Mouse (Mus musculus) myocyte (in vitro differentiated cells): ENCODE data around the gene Hist1h3a. TPM values are rescaled to one million over a fixed set of nuclear protein-coding genes. Genes with fewer than 3 reads are reported as not detected.

Source experiments
- H3K27me3 ChIP-seq: one replicate; pipeline ENCODE4 v1.6.1; 2011; ENCODE audit not compliant: control insufficient read depth, insufficient read depth, insufficient read length
- H3K36me3 ChIP-seq: one replicate; pipeline ENCODE4 v1.6.1; 2011; ENCODE audit not compliant: control insufficient read depth, insufficient read depth
- H3K4me2 ChIP-seq: one replicate; pipeline ENCODE4 v1.6.1; 2011; ENCODE audit warnings: low read depth, control low read depth
- H3K4me3 ChIP-seq: one replicate; pipeline ENCODE4 v1.5.1; 2011; ENCODE audit warnings: mild to moderate bottlenecking, control low read depth, moderate library complexity
- H3K79me2 ChIP-seq: one replicate; pipeline ENCODE4 v1.6.1; 2011; ENCODE audit not compliant: control insufficient read depth, insufficient read depth
- H3ac ChIP-seq: one replicate; pipeline ENCODE4 v1.6.1; 2011; ENCODE audit not compliant: control insufficient read depth, insufficient read length
- CEBPB ChIP-seq: IDR thresholded peaks from 2 replicates; pipeline ENCODE4 v1.6.1; 2011; ENCODE audit warnings: mild to moderate bottlenecking, moderate library complexity; ENCODE audit not compliant: poor library complexity, insufficient read depth, severe bottlenecking
- E2F4 ChIP-seq: IDR thresholded peaks from one replicate; pipeline ENCODE4 v1.6.1; 2011; ENCODE audit warnings: mild to moderate bottlenecking, control low read depth, moderate library complexity; ENCODE audit not compliant: insufficient read depth
- MAX ChIP-seq: IDR thresholded peaks from one replicate; pipeline ENCODE4 v1.6.1; 2011; ENCODE audit warnings: low read depth, mild to moderate bottlenecking, control low read depth
- MYOD1 ChIP-seq, 3 experiments: IDR thresholded peaks; one replicate each; pipeline ENCODE4 v1.6.1; 2011; ENCODE audit warnings: control low read depth in 2 of 3, low read depth in 2 of 3, mild to moderate bottlenecking in 2 of 3, moderate library complexity in 1 of 3; ENCODE audit not compliant: insufficient read length in 2 of 3, control insufficient read depth in 1 of 3
- MYOG ChIP-seq, 3 experiments: IDR thresholded peaks; one replicate each; pipeline ENCODE4 v1.6.1; 2011; ENCODE audit warnings: control low read depth in 2 of 3, low read depth in 2 of 3, mild to moderate bottlenecking in 2 of 3; ENCODE audit not compliant: insufficient read length in 2 of 3, control insufficient read depth in 1 of 3, insufficient read depth in 1 of 3
- POLR2A ChIP-seq: IDR thresholded peaks from one replicate; pipeline ENCODE4 v1.6.1; 2011; ENCODE audit warnings: low read depth, mild to moderate bottlenecking, control low read depth, moderate library complexity; ENCODE audit not compliant: insufficient read length
- POLR2AphosphoS2 ChIP-seq: IDR thresholded peaks from one replicate; pipeline ENCODE4 v1.6.1; 2011; ENCODE audit warnings: low read depth, control low read depth; ENCODE audit not compliant: insufficient read length
- REST ChIP-seq: IDR thresholded peaks from one replicate; pipeline ENCODE4 v1.6.1; 2011; ENCODE audit warnings: mild to moderate bottlenecking, control low read depth, moderate library complexity; ENCODE audit not compliant: insufficient read depth, insufficient read length
- SRF ChIP-seq: IDR thresholded peaks from one replicate; pipeline ENCODE4 v1.6.1; 2011; ENCODE audit warnings: low read depth; ENCODE audit not compliant: control insufficient read depth, insufficient read length
- TCF12 ChIP-seq: IDR thresholded peaks from one replicate; pipeline ENCODE4 v1.6.1; 2011; ENCODE audit warnings: mild to moderate bottlenecking, control low read depth; ENCODE audit not compliant: poor library complexity, insufficient read depth, severe bottlenecking
- TCF3 ChIP-seq: IDR thresholded peaks from one replicate; pipeline ENCODE4 v1.6.1; 2011; ENCODE audit warnings: low read depth, control low read depth; ENCODE audit not compliant: insufficient read length
- USF1 ChIP-seq: IDR thresholded peaks from one replicate; pipeline ENCODE4 v1.6.1; 2011; ENCODE audit warnings: low read depth, mild to moderate bottlenecking, control low read depth, moderate library complexity
- polyA plus RNA-seq: library from polyadenylated mRNA; unstranded; fragments of >200 nt; fragmentation: generic; extraction: Trizol; gene quantifications from one replicate; pipeline ENCODE4 v1.2.1, GENCODE M21; 2012; ENCODE audit warnings: missing spikeins

Hist1h3a gene
- polyA plus RNA-seq, 1 experiment, result 1.3 TPM

- no peaks in the 10 kb centered on the region for H3K79me2 ChIP-seq
- no peaks in the 10 kb centered on the region for H3K27me3 ChIP-seq
- H3K4me2 ChIP-seq, result peak overlapping the region; percentile 69
- TF ChIP-seq CEBPB (no peak), TCF3 (no peak), POLR2AphosphoS2 (no peak), TCF12 (no peak), MYOD1 (IDR thresholded peaks at IDR 0.05; ENCODE audit: control insufficient read depth in 1 of 3, insufficient read length in 2 of 3, low read depth in 2 of 3) (no peak), USF1 (no peak), MAX (no peak), E2F4 (no peak), SRF (no peak), MYOG (IDR thresholded peaks at IDR 0.05; ENCODE audit: control insufficient read depth in 1 of 3, insufficient read depth in 1 of 3, insufficient read length in 2 of 3, low read depth in 2 of 3) (no peak), REST (no peak), POLR2A (no peak)
- peak overlapping the region; percentile 47 for H3K4me3 ChIP-seq
- no peaks in the 10 kb centered on the region for H3K36me3 ChIP-seq
- H3ac ChIP-seq, result no peak overlapping the region
Measured at GRCm38 (mm10) chr13:23738041-23738440, 24.1 kb downstream of the Hist1h3a start.

DNA sequence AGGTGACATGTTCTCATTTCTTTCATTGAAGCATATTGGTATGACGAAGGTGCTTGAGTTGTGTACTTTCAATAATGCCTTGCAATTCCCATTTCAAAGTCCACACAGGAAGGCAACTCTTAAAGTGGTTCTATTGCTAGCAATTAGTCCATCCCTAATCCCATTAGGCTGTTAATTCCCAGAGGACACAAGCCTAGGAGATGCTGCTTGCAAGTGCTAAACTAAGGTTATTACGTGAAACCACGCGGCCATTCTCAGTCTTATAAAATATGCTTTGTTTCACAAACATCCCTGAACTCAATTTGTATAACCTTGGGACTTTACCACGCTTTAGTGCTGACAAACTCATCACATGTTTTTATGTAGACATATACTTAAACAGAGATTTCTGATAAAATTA is 25.1 kb downstream of the Hist1h3a start:
- Histone ChIP-seq H3K36me3 (no peaks in the 10 kb centered on the region), H3K27me3 (no peaks in the 10 kb centered on the region), H3ac (no peak overlapping the region), H3K4me2 (no peak overlapping the region), H3K79me2 (no peaks in the 10 kb centered on the region), H3K4me3 (no peak overlapping the region)
- TF ChIP-seq MAX, result no peak

GRCm38 (mm10) chr13:23732156-23732804 is 29.9 kb downstream of the Hist1h3a start:
- no peak overlapping the region for H3K4me3 ChIP-seq
- H3K79me2 ChIP-seq, result no peaks in the 10 kb centered on the region
- H3K4me2 ChIP-seq, result no peak overlapping the region
- H3K27me3 ChIP-seq, result no peaks in the 10 kb centered on the region
- TF ChIP-seq POLR2AphosphoS2 (no peak), MAX (no peak), TCF12 (no peak), USF1 (no peak), TCF3 (no peak), CEBPB (no peak), POLR2A (no peak), REST (no peak), SRF (no peak), MYOG (IDR thresholded peaks at IDR 0.05; ENCODE audit: control insufficient read depth in 1 of 3, insufficient read depth in 1 of 3, insufficient read length in 2 of 3, low read depth in 2 of 3) (no peak), E2F4 (no peak), MYOD1 (IDR thresholded peaks at IDR 0.05; ENCODE audit: control insufficient read depth in 1 of 3, insufficient read length in 2 of 3, low read depth in 2 of 3) (no peak)
- H3ac ChIP-seq, result no peak overlapping the region
- H3K36me3 ChIP-seq, result no peaks in the 10 kb centered on the region

DNA sequence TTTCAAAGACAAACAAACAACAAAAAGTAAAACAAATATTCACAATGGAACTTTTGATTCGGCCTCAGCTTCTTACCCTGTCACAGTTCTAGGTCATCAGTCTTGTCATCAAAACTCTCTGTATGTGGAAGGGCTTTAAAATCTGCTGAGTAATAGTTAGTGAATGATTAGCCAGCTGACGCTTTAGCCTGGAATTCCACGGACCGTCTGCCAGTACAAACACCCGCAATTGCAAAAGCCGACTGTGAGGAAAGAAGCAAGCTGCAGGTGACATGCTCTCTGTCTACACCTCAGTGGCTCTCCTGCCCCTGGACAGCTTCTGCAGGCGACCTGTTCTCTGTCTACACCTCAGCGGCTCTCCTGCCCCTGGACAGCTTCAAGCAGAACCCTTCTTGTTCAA is 31.7 kb downstream of the Hist1h3a start:
- H3K4me2 ChIP-seq, result no peak overlapping the region
- TF ChIP-seq TCF3 (no peak), POLR2AphosphoS2 (no peak), E2F4 (no peak), CEBPB (no peak)
- no peaks in the 10 kb centered on the region for H3K36me3 ChIP-seq
- H3K4me3 ChIP-seq, result no peak overlapping the region
- H3ac ChIP-seq, result no peak overlapping the region
- H3K79me2 ChIP-seq, result no peaks in the 10 kb centered on the region
- no peaks in the 10 kb centered on the region for H3K27me3 ChIP-seq

- Histone ChIP-seq H3K79me2 (no peaks in the 10 kb centered on the region), H3K36me3 (no peaks in the 10 kb centered on the region), H3ac (no peak overlapping the region), H3K27me3 (no peaks in the 10 kb centered on the region), H3K4me2 (no peak overlapping the region), H3K4me3 (no peak overlapping the region)
- no peak for TF ChIP-seq MYOD1 (IDR thresholded peaks at IDR 0.05; ENCODE audit: control insufficient read depth in 1 of 3, insufficient read length in 2 of 3, low read depth in 2 of 3)
Measured at GRCm38 (mm10) chr13:23729706-23730105, 32.5 kb downstream of the Hist1h3a start.

DNA sequence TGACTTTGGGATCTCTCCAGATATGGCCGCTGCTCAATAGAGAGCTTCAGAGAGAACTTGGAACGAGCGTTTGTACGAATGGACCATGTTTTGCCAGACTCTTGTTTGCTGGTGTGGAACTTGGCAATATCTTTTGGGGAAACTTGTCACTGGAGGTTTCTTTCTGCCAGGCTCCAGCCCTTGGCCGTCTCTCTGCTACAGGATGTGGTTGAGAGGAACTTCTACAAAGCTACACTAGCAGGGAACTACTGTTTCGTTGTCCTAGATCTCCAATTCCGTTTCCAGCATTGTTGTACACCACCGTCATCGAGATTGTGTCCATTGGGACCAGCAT is 33.0 kb downstream of the Hist1h3a start:
- TF ChIP-seq CEBPB, result no peak
- no peak for TF ChIP-seq MAX
- TF ChIP-seq POLR2A, result no peak
- TF ChIP-seq E2F4, result no peak
- TF ChIP-seq MYOD1 (IDR thresholded peaks at IDR 0.05; ENCODE audit: control insufficient read depth in 1 of 3, insufficient read length in 2 of 3, low read depth in 2 of 3), result no peak
- TF ChIP-seq TCF12, result no peak
- TF ChIP-seq POLR2AphosphoS2, result no peak
- TF ChIP-seq TCF3, result no peak
- TF ChIP-seq MYOG (IDR thresholded peaks at IDR 0.05; ENCODE audit: control insufficient read depth in 1 of 3, insufficient read depth in 1 of 3, insufficient read length in 2 of 3, low read depth in 2 of 3), result no peak
- TF ChIP-seq REST, result no peak
- TF ChIP-seq USF1, result no peak
- no peak for TF ChIP-seq SRF
- H3K36me3 ChIP-seq, result no peaks in the 10 kb centered on the region
- no peak overlapping the region for H3ac ChIP-seq
- H3K27me3 ChIP-seq, result no peaks in the 10 kb centered on the region
- H3K4me2 ChIP-seq, result no peak overlapping the region
- H3K4me3 ChIP-seq, result no peak overlapping the region
- H3K79me2 ChIP-seq, result no peaks in the 10 kb centered on the region
